Mouse (Mus musculus): ENCODE data around the gene Ndrg2. TPM values are rescaled to one million over a fixed set of nuclear protein-coding genes. Genes with fewer than 3 reads are reported as not detected.
A peak's percentile ranks its signal among the peaks of the same experiment; 100 is the strongest.

Ndrg2 gene
- polyA plus RNA-seq, 1 experiment from 2014 or later = 93.3 TPM

- no peaks in the 10 kb centered on the region for H3K27me3 ChIP-seq (ENCODE audit: control insufficient read depth, insufficient read depth, low read depth, low read length)
- peak; percentile 74 for ATAC-seq (ENCODE audit: low read depth)
- H3K27ac ChIP-seq (ENCODE audit: low read length) = no peak overlapping the region
- WGBS = 49% methylated on average over 9 of the region's 9 CpGs
- H3K4me1 ChIP-seq (replicated peaks; ENCODE audit: control insufficient read depth, insufficient read depth, low read length) = peaks cover 6% of the 10 kb centered on the region; the same call in 1 of the 2 replicates
- H3K36me3 ChIP-seq (ENCODE audit: control insufficient read depth, insufficient read depth, low read length) = no peaks in the 10 kb centered on the region
- no peak overlapping the region for H3K9ac ChIP-seq (ENCODE audit: low read length)
- H3K9me3 ChIP-seq (ENCODE audit: control insufficient read depth, low read length) = no peaks in the 10 kb centered on the region
- H3K4me2 ChIP-seq (ENCODE audit: low read depth, low read length) = no peak overlapping the region
- no peak overlapping the region for H3K4me3 ChIP-seq (ENCODE audit: low read length)
These were observed 10.9 kb downstream of the Ndrg2 start for GRCm38 (mm10) chr14:51902806-51903710.

DNA sequence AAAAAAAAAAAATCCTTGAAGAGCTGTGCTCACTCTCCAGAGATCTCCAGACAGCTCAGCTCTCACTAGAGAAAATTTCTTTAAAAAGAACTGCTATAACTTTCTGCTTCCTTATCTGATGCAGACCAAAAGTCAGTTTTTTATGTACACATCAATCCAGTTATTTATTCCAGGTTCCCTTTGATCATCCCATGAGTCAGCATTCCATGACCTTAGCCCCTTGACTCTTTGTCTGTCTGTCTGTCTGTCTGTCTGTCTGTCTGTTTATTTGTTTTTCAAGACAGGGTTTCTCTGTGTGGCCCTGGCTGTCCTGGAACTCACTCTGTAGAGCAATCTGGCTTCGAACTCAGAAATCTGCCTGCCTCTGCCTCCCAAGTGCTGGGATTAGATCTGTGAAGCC lies 14.6 kb downstream of the Ndrg2 start:
- Histone ChIP-seq H3K4me2 (ENCODE audit: low read depth, low read length) (no peak overlapping the region), H3K36me3 (ENCODE audit: control insufficient read depth, insufficient read depth, low read length) (no peaks in the 10 kb centered on the region), H3K27me3 (ENCODE audit: control insufficient read depth, insufficient read depth, low read depth, low read length) (no peaks in the 10 kb centered on the region), H3K27ac (ENCODE audit: low read length) (no peak overlapping the region), H3K4me1 (replicated peaks; ENCODE audit: control insufficient read depth, insufficient read depth, low read length) (peaks cover 6% of the 10 kb centered on the region; the same call in 1 of the 2 replicates), H3K4me3 (ENCODE audit: low read length) (no peak overlapping the region), H3K9ac (ENCODE audit: low read length) (no peak overlapping the region), H3K9me3 (ENCODE audit: control insufficient read depth, low read length) (no peaks in the 10 kb centered on the region)
- ATAC-seq (ENCODE audit: low read depth) = no peak
- WGBS = 84% methylated on average over 1 of the region's 1 CpGs

GRCm38 (mm10) chr14:51896539-51897170 lies 17.3 kb downstream of the Ndrg2 start:
- WGBS = 58% methylated on average over 8 of the region's 8 CpGs
- Histone ChIP-seq H3K9me3 (ENCODE audit: control insufficient read depth, low read length) (no peaks in the 10 kb centered on the region), H3K4me3 (ENCODE audit: low read length) (no peak overlapping the region), H3K36me3 (ENCODE audit: control insufficient read depth, insufficient read depth, low read length) (peaks cover 3% of the 10 kb centered on the region), H3K4me1 (replicated peaks; ENCODE audit: control insufficient read depth, insufficient read depth, low read length) (peaks cover 5% of the 10 kb centered on the region; the same call in 1 of the 2 replicates), H3K4me2 (ENCODE audit: low read depth, low read length) (no peak overlapping the region), H3K9ac (ENCODE audit: low read length) (no peak overlapping the region), H3K27ac (ENCODE audit: low read length) (no peak overlapping the region), H3K27me3 (ENCODE audit: control insufficient read depth, insufficient read depth, low read depth, low read length) (no peaks in the 10 kb centered on the region)
- no peak for ATAC-seq (ENCODE audit: low read depth)

DNA sequence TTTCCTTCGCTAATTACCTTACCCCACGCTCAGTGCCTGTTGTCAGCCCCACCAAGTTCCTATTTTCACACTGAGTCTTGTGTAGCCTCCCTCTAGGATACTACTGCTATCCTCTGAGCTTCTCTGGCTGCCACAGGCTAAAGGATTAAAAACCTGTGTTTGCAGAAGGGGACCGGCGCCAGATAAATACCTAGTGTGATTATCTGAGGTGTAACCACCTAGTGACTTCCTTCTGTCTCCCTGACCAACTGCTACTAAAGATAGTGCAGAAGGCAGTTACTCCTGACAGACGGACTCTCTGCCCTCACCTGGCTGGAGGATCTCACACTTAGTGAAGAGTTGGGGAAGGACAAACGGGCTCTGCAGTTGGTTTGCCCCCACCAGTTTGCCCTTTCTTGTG lies 17.9 kb downstream of the Ndrg2 start:
- Histone ChIP-seq H3K27me3 (ENCODE audit: control insufficient read depth, insufficient read depth, low read depth, low read length) (no peaks in the 10 kb centered on the region), H3K36me3 (ENCODE audit: control insufficient read depth, insufficient read depth, low read length) (peaks cover 9% of the 10 kb centered on the region), H3K4me1 (replicated peaks; ENCODE audit: control insufficient read depth, insufficient read depth, low read length) (peaks cover 5% of the 10 kb centered on the region; the same call in 1 of the 2 replicates), H3K27ac (ENCODE audit: low read length) (no peak overlapping the region), H3K4me3 (ENCODE audit: low read length) (no peak overlapping the region), H3K9me3 (ENCODE audit: control insufficient read depth, low read length) (no peaks in the 10 kb centered on the region), H3K9ac (ENCODE audit: low read length) (no peak overlapping the region), H3K4me2 (ENCODE audit: low read depth, low read length) (no peak overlapping the region)
- 76% methylated on average over 6 of the region's 6 CpGs for WGBS
- no peak for ATAC-seq (ENCODE audit: low read depth)

DNA sequence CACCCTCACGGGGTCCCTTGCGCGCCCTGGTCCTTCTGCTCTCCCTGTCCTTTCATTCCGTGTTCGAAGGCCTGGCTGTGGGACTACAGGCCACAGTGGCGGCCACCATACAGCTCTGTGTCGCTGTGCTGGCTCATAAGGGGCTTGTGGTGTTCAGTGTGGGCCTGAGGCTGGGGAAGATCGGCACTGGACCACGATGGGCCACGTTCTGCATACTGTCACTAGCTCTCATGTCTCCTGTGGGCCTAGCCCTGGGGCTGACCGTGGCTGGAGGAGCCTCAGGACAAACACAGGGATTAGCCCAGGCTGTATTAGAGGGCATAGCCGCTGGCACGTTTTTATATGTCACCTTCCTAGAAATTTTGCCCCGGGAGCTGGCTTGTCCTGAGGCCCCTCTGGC lies 18.9 kb downstream of the Ndrg2 start:
- no peak overlapping the region for H3K4me2 ChIP-seq (ENCODE audit: low read depth, low read length)
- no peaks in the 10 kb centered on the region for H3K27me3 ChIP-seq (ENCODE audit: control insufficient read depth, insufficient read depth, low read depth, low read length)

DNA sequence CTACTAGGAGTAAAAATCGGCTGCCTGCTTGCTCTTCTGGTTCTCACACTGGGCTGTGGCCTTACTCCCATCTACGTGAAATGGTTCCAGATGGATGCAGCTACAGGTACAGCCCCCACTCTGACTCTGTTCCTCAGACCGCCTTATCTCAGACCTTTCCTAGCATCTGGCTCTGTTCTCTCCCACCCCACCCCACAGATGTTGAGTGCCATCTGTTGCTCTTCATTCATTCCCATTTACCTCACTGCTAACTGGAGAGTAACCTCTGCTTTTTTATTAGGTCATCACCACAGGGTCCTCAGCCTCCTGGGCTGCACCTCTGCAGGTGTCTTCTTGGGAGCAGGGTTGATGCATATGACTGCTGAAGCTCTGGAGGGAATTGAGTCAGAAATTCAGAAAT lies 20.1 kb downstream of the Ndrg2 start:
- no peak; the same call in 1 of the 2 replicates for ATAC-seq (ENCODE audit: low read depth)
- Histone ChIP-seq H3K9me3 (ENCODE audit: control insufficient read depth, low read length) (no peaks in the 10 kb centered on the region), H3K27me3 (ENCODE audit: control insufficient read depth, insufficient read depth, low read depth, low read length) (no peaks in the 10 kb centered on the region), H3K36me3 (ENCODE audit: control insufficient read depth, insufficient read depth, low read length) (peaks cover 25% of the 10 kb centered on the region), H3K4me3 (ENCODE audit: low read length) (no peak overlapping the region), H3K4me2 (ENCODE audit: low read depth, low read length) (no peak overlapping the region), H3K9ac (ENCODE audit: low read length) (no peak overlapping the region), H3K27ac (ENCODE audit: low read length) (peak overlapping the region; percentile 15; the same call in 1 of the 2 replicates), H3K4me1 (replicated peaks; ENCODE audit: control insufficient read depth, insufficient read depth, low read length) (peaks cover 5% of the 10 kb centered on the region; the same call in 1 of the 2 replicates)
- 41% methylated on average over 3 of the region's 3 CpGs for WGBS

More for the DNA sequence above, 18.9 kb downstream of the Ndrg2 start:
- peaks cover 5% of the 10 kb centered on the region; the same call in 1 of the 2 replicates for H3K4me1 ChIP-seq (replicated peaks; ENCODE audit: control insufficient read depth, insufficient read depth, low read length)
- H3K36me3 ChIP-seq (ENCODE audit: control insufficient read depth, insufficient read depth, low read length) = peaks cover 15% of the 10 kb centered on the region
- ATAC-seq (ENCODE audit: low read depth) = no peak
- H3K9me3 ChIP-seq (ENCODE audit: control insufficient read depth, low read length) = no peaks in the 10 kb centered on the region
- WGBS = 77% methylated on average over 14 of the region's 14 CpGs
- H3K4me3 ChIP-seq (ENCODE audit: low read length) = no peak overlapping the region
- no peak overlapping the region for H3K27ac ChIP-seq (ENCODE audit: low read length)
- H3K9ac ChIP-seq (ENCODE audit: low read length) = no peak overlapping the region

DNA sequence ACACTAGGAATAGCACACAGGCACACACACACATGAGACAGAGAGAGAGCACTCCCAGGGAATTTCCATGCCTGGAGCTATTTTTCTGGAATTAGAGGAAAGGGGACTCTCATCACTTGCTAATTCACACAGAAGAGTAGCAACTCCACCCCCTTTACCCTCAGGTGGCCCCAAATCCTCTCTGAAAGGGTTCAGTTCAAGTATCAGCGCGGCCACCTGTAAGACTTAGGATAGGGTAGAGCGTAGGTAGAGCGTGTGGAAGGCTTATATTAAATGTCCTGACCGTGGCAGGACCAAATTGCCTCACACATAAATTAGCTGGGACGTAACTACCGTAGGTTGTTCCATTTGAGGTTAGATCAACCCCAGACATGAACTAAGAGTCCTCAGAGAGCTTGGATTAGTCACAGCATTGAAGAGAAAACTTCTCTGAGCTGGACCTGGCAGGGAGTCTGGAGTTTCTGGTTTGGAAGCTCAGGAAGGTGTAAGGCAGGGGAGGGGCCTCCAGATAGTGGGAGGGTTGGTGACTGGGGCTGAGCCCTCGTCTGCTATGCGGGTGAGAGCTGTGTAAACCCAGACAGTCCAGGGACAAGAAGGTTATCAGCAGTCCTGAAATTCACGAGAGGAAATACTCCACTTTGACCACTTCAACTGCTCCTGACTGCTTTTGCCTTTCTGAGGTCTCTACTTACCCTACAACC lies 20.7 kb downstream of the Ndrg2 start:
- 24% methylated on average over 10 of the region's 10 CpGs for WGBS
- peak overlapping the region; percentile 23; the same call in 1 of the 2 replicates for H3K27ac ChIP-seq (ENCODE audit: low read length)
- no peaks in the 10 kb centered on the region for H3K27me3 ChIP-seq (ENCODE audit: control insufficient read depth, insufficient read depth, low read depth, low read length)
- H3K36me3 ChIP-seq (ENCODE audit: control insufficient read depth, insufficient read depth, low read length) = peaks cover 28% of the 10 kb centered on the region
- no peak overlapping the region for H3K4me3 ChIP-seq (ENCODE audit: low read length)
- no peak overlapping the region for H3K4me2 ChIP-seq (ENCODE audit: low read depth, low read length)
- peak; percentile 93 for ATAC-seq (ENCODE audit: low read depth)
- no peak overlapping the region for H3K9ac ChIP-seq (ENCODE audit: low read length)
- H3K4me1 ChIP-seq (replicated peaks; ENCODE audit: control insufficient read depth, insufficient read depth, low read length) = peaks cover 5% of the 10 kb centered on the region; the same call in 1 of the 2 replicates
- H3K9me3 ChIP-seq (ENCODE audit: control insufficient read depth, low read length) = no peaks in the 10 kb centered on the region

GRCm38 (mm10) chr14:51892191-51892939 lies 21.6 kb downstream of the Ndrg2 start, which contains the start of gene Slc39a2:
Gene Slc39a2, plus strand, starts transcription at chr14:51892889.
- Histone ChIP-seq H3K9ac (ENCODE audit: low read length) (no peak within 1 kb of the TSS), H3K4me2 (ENCODE audit: low read depth, low read length) (no peak within 1 kb of the TSS), H3K9me3 (ENCODE audit: control insufficient read depth, low read length) (no peaks in the 10 kb centered on the region), H3K4me1 (replicated peaks; ENCODE audit: control insufficient read depth, insufficient read depth, low read length) (peaks cover 5% of the 10 kb centered on the region; the same call in 1 of the 2 replicates), H3K36me3 (ENCODE audit: control insufficient read depth, insufficient read depth, low read length) (peaks cover 34% of the 10 kb centered on the region), H3K27ac (ENCODE audit: low read length) (peak within 1 kb of the TSS; percentile 23; the same call in 1 of the 2 replicates), H3K4me3 (ENCODE audit: low read length) (no peak within 1 kb of the TSS), H3K27me3 (ENCODE audit: control insufficient read depth, insufficient read depth, low read depth, low read length) (no peaks in the 10 kb centered on the region)
- ATAC-seq (ENCODE audit: low read depth) = no peak
- WGBS = 87% methylated on average over 9 of the region's 9 CpGs
